Mouse (Mus musculus): Measurements from ENCODE around the gene Hoxd4.

- no peak for TF ChIP-seq POLR2A (IDR thresholded peaks at IDR 0.05; ENCODE audit: insufficient read length, low read depth)
- TF ChIP-seq USF1 (IDR thresholded peaks at IDR 0.05; ENCODE audit: low read depth): no peak
- no peak for TF ChIP-seq POLR2AphosphoS2 (IDR thresholded peaks at IDR 0.05; ENCODE audit: insufficient read length, low read depth)
- no peak for TF ChIP-seq MAX (IDR thresholded peaks at IDR 0.05; ENCODE audit: low read depth)
Measured at GRCm38 (mm10) chr2:74708676-74709075, 3.1 kb upstream of the Hoxd4 start.

All from myocyte (in vitro differentiated cells).